Mouse (Mus musculus) bone marrow macrophage, adult 2 months (primary cell): ENCODE measurements around the gene Trp53.

Experiments used
- CTCF ChIP-seq: IDR thresholded peaks from 2 replicates; pipeline ENCODE4 v1.5.1; 2012; ENCODE audit warnings: low read depth, mild to moderate bottlenecking, low read length, moderate library complexity
- POLR2A ChIP-seq: IDR thresholded peaks from 2 replicates; pipeline ENCODE4 v1.6.1; 2012; ENCODE audit warnings: mild to moderate bottlenecking, low read depth, low read length, borderline replicate concordance

DNA sequence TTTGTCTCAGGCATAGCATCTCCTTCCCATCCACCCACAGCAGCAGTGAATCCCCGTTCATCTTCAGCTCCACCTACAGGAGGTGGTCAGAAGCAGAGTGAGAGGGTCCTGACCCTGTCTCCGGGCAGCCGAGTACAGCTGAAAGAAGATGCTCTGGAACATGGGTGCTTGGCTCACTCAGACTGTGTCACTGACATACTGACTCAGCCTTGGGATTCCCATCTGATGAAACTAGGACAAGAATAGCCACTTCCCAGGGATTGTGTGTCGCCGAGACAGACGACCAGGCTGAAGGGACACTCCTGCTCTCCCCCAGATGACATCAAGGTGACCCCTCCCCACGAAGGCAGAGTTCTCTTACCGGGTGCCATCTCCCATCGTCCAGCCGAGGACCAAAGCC is 36.6 kb downstream of the Trp53 start:
- TF ChIP-seq CTCF (no peak), POLR2A (no peak)
